ENCODE assay signal across 26 mouse cellular contexts in the genomic region with DNA sequence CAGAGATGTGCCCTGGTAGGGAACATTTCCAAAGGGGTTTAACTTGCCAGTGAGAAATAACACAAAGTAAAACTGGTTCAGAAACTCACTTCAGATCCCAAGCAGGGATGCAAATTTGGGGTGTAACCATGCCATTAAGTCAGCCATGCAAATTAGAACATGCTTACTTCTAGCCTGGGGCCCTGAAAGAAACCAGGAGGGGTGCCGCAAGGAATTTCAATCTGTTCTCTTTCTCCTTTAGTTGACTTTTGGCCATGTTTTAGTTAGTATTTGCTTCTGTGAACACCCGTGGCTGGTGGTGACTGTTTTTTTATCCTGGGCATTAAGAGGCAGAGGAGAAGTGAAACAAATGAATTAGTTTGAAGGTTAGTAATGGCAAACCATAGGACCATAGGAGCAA.
A peak's percentile ranks its signal among the peaks of the same experiment; 100 is the strongest.
DNase-seq lines count a peak whose midpoint lies in the region; ATAC-seq lines count a peak whose summit lies in the region.
"Had no signal": no experiment of that assay in that cellular context is flagged by ENCODE, and none has a peak within 500 bp of the region (broad histone marks: within the 10 kb centered on the region; RNA-seq: fewer than 3 reads in every experiment).

No protein-coding gene starts in this region.

- 51% methylated on average over 2 of the region's 2 CpGs for WGBS in kidney, embryonic 16.5 days

- H3K9ac ChIP-seq in kidney, embryonic 16.5 days (replicated peaks; ENCODE audit: low read length) = no peak overlapping the region
- H3K9ac ChIP-seq: forebrain, postnatal 0 days; heart, embryonic 13.5 days; hindbrain, embryonic 14.5 days had no signal

- H3K9me3 ChIP-seq in kidney, embryonic 16.5 days (ENCODE audit: low read length) = no peaks in the 10 kb centered on the region
- H3K9me3 ChIP-seq: heart, embryonic 13.5 days had no signal

- no peak overlapping the region for H3K4me2 ChIP-seq in kidney, embryonic 16.5 days (replicated peaks; ENCODE audit: low read depth, low read length)
- H3K4me2 ChIP-seq: heart, embryonic 13.5 days; hindbrain, embryonic 14.5 days had no signal

- H3K27ac ChIP-seq in kidney, embryonic 16.5 days (ENCODE audit: low read length) = no peak overlapping the region
- H3K27ac ChIP-seq: gastrocnemius, adult 2 months; heart, embryonic 13.5 days; hindbrain, embryonic 14.5 days; hindbrain, postnatal 0 days had no signal

- no peaks in the 10 kb centered on the region for H3K27me3 ChIP-seq in kidney, embryonic 16.5 days (ENCODE audit: insufficient read depth, low read length)
- H3K27me3 ChIP-seq: CH12.LX; heart, embryonic 13.5 days; Patski had no signal

- H3K4me3 ChIP-seq in kidney, embryonic 16.5 days (ENCODE audit: low read length) = no peak overlapping the region
- H3K4me3 ChIP-seq: gastrocnemius, adult 2 months; heart, embryonic 13.5 days had no signal

- no peaks in the 10 kb centered on the region for H3K4me1 ChIP-seq in kidney, embryonic 16.5 days (ENCODE audit: insufficient read depth, low read length)
- H3K4me1 ChIP-seq: heart, embryonic 13.5 days had no signal

- no peaks in the 10 kb centered on the region for H3K36me3 ChIP-seq in kidney, embryonic 16.5 days (ENCODE audit: insufficient read depth, low read length)
- H3K36me3 ChIP-seq: G1E; heart, embryonic 13.5 days had no signal

- no peak for ATAC-seq in kidney, embryonic 16.5 days (ENCODE audit: low FRiP score, low TSS enrichment)
- ATAC-seq: forebrain, embryonic 14.5 days; forebrain, postnatal 0 days; hindbrain, postnatal 0 days; Patski had no signal

- DNase-seq in kidney, adult 11 months = peak; percentile 62
- peak; percentile 56 for DNase-seq in kidney, adult 9 months
- DNase-seq in kidney, postnatal 4 days = no peak
- DNase-seq in kidney, postnatal 25 days = peak; percentile 5 to 40
- no peak for DNase-seq in cerebellum, adult 11 months
- DNase-seq in urinary bladder, postnatal 14 days (ENCODE audit: low spot score) = no peak
- DNase-seq: adrenal gland, adult 2 months; adrenal gland, postnatal 14 days; B cell, adult 2 months; cerebellum, adult 11-12 months; cerebellum, adult 9-10 months; cerebellum, postnatal 14 days; forebrain, postnatal 0 days; gastrocnemius, adult 2 months; gastrocnemius, postnatal 14 days; heart, adult 18-20 months; heart, postnatal 14 days; heart, postnatal 4 days had no signal

Comparison
In these comparisons a context has a peak if more than half of its experiments do, and no peak if none do; other contexts are left out.
1. DNase-seq: peak in kidney, adult 11 months (single experiment), kidney, adult 9 months (single experiment) and kidney, postnatal 25 days (2 of 2); none in kidney, postnatal 4 days (0 of 2), cerebellum, adult 11 months (single experiment) and urinary bladder, postnatal 14 days (single experiment).